Mouse (Mus musculus): ENCODE measurements around the gene Trnp1. TPM values are rescaled to one million over a fixed set of nuclear protein-coding genes. Genes with fewer than 3 reads are reported as not detected.

Trnp1 gene
- polyA plus RNA-seq, 1 experiment = 128 TPM

DNA sequence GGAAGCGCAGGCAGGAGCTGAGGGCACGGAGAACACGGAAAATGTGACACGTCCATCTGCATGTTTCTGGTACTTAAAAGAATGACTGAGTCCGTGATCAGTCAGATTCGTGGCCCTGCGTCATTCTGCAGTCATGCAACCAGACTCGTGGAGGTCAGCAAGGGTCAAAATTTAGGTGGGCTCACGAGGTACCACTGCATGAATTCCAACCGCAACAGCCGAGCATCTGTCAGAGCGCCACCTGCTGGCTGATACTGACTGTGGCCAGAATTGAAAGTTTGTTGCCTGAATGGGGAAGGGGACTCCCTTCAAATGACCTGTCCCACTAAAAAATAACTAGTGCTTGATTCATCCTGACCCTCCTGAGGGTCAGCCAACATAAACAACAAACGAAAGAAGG, 48.6 kb downstream of the Trnp1 start:
- TF ChIP-seq CTCF (IDR thresholded peaks at IDR 0.05; ENCODE audit: extremely low read depth, insufficient read depth, low read length) = peak; percentile 82
- no peak for TF ChIP-seq POLR2A (IDR thresholded peaks at IDR 0.05; ENCODE audit: extremely low read depth, insufficient read depth, low read length)
- Histone ChIP-seq H3K4me1 (ENCODE audit: control insufficient read depth, insufficient read depth, low read length) (no peaks in the 10 kb centered on the region), H3K4me3 (ENCODE audit: insufficient read depth, low read length) (no peak overlapping the region), H3K27ac (ENCODE audit: insufficient read depth, low read length) (no peak overlapping the region)

DNA sequence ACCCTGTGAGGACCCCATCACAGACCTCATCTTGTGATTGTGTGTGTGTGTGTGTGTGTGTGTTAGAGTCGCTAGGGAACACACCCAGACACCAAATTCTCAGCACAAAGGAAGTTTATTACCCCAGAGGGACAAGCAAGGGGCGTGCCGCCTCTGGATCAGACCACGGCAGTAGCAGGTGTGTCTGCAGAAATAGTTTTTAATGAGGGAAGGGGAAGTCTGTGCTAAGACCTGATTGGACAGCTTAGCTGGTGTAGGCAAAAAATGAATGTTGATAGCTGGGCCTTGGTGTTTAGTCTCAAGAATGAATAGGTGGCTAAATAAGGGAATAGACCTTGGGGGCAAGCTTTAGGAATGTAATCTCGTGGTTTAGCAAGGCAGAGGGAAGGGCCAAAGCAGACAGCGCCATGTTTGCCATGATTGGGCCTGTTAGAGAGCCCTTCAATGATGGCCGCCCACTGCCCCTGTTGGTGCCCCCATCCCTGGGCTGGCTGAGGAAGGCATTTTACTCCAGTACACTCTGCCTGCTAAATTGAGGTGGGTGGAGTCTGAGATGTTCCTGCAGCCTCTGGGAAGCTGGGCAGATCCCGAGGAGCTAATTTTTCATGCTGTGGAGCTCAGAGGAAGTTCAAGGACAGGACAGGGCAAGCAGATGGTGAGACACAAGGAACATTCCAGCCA, 49.5 kb downstream of the Trnp1 start:
- TF ChIP-seq CTCF (IDR thresholded peaks at IDR 0.05; ENCODE audit: extremely low read depth, insufficient read depth, low read length) (no peak), POLR2A (IDR thresholded peaks at IDR 0.05; ENCODE audit: extremely low read depth, insufficient read depth, low read length) (no peak)
- no peak overlapping the region for H3K27ac ChIP-seq (ENCODE audit: insufficient read depth, low read length)
- H3K4me1 ChIP-seq (ENCODE audit: control insufficient read depth, insufficient read depth, low read length) = no peaks in the 10 kb centered on the region
- H3K4me3 ChIP-seq (ENCODE audit: insufficient read depth, low read length) = no peak overlapping the region

DNA sequence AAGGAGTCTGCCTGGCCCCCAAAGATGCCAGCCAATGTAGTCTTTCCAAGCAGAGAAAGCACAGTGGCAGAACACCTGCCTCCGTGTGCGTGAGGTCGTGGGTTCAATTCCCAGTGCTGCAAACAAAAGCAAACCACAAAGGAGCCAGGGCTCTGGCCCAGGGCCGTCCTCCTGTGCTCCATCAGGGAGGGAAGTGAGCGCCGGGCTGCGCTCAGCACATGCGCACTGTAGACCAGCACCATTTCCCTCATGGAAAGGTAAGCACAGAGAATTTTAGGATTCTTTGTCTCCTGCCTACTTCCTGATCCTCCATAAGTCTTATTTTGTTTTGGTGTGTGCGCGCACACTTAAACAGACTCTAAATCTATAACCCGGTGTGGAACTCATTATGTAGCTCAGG, 50.4 kb downstream of the Trnp1 start:
- TF ChIP-seq CTCF (IDR thresholded peaks at IDR 0.05; ENCODE audit: extremely low read depth, insufficient read depth, low read length) (no peak), POLR2A (IDR thresholded peaks at IDR 0.05; ENCODE audit: extremely low read depth, insufficient read depth, low read length) (no peak)
- Histone ChIP-seq H3K4me3 (ENCODE audit: insufficient read depth, low read length) (no peak overlapping the region), H3K27ac (ENCODE audit: insufficient read depth, low read length) (no peak overlapping the region), H3K4me1 (ENCODE audit: control insufficient read depth, insufficient read depth, low read length) (no peaks in the 10 kb centered on the region)

DNA sequence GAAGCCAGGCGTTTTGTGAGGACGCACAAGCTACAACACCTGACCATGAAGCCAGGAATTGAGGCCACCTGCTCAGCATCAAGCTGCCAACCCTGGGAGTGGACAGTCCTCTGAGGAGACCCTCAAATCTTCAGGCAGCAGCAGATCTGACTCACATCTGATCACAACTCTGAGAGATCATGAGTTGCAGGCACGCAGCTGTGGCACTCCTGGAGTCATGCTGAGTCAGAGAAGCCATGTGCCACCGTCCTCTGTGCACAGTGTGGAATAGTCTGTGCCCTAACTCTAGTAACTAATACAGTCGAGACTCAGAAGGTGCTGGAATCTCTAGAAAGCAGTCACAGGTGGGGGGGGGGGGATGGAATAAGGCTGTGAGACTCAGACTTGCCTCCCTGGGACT, 51.0 kb downstream of the Trnp1 start:
- H3K27ac ChIP-seq (ENCODE audit: insufficient read depth, low read length) = no peak overlapping the region
- no peaks in the 10 kb centered on the region for H3K4me1 ChIP-seq (ENCODE audit: control insufficient read depth, insufficient read depth, low read length)
- no peak for TF ChIP-seq POLR2A (IDR thresholded peaks at IDR 0.05; ENCODE audit: extremely low read depth, insufficient read depth, low read length)
- no peak overlapping the region for H3K4me3 ChIP-seq (ENCODE audit: insufficient read depth, low read length)

DNA sequence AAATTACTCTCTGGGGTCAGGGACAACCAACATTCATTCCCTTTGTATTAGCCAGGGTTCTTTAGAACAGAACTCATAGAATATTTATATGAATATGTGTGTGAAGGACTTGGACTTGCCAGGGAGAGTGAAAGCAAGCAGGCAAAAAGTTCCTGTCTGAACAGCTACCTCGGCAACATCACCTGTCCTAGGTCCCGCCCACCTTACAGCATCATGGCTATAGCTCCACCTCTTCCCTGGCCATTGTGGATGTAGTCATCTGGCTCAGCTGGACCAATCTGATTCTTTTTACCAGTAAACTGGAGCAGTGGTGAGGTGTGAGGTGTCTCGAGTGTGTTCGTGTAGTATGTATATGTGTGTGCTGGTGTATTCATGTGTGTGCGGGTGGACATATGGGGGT, 52.6 kb downstream of the Trnp1 start:
- Histone ChIP-seq H3K27ac (ENCODE audit: insufficient read depth, low read length) (no peak overlapping the region), H3K4me1 (ENCODE audit: control insufficient read depth, insufficient read depth, low read length) (no peaks in the 10 kb centered on the region), H3K4me3 (ENCODE audit: insufficient read depth, low read length) (no peak overlapping the region)
- TF ChIP-seq POLR2A (IDR thresholded peaks at IDR 0.05; ENCODE audit: extremely low read depth, insufficient read depth, low read length) = no peak
- no peak for TF ChIP-seq CTCF (IDR thresholded peaks at IDR 0.05; ENCODE audit: extremely low read depth, insufficient read depth, low read length)

DNA sequence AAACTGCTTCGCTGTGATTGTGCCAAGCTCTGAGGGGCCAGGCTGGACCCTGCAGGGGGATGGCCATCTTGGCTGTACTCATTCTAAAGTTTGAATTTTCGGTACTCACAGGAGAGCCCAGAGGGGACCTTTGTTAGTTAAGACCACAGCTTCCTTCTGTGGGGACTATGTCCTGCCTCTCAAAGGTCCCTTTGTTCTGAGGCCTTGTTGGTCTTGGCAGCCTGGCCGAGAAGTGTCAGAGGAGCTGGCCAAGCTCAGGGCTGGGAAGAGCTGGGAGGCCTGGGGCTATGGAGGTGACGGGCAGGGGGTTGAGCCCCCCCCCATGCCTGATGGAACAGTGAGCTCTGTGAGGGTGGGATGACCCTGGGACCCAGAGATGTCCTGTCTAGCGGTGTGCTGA, 55.3 kb downstream of the Trnp1 start:
- no peak for TF ChIP-seq CTCF (IDR thresholded peaks at IDR 0.05; ENCODE audit: extremely low read depth, insufficient read depth, low read length)
- TF ChIP-seq POLR2A (IDR thresholded peaks at IDR 0.05; ENCODE audit: extremely low read depth, insufficient read depth, low read length) = no peak
- no peak overlapping the region for H3K4me3 ChIP-seq (ENCODE audit: insufficient read depth, low read length)
- H3K4me1 ChIP-seq (ENCODE audit: control insufficient read depth, insufficient read depth, low read length) = 0 out of 2 replicates have a peak, but pooled peaks cover 2% of the 10 kb centered on the region
- no peak overlapping the region for H3K27ac ChIP-seq (ENCODE audit: insufficient read depth, low read length)

DNA sequence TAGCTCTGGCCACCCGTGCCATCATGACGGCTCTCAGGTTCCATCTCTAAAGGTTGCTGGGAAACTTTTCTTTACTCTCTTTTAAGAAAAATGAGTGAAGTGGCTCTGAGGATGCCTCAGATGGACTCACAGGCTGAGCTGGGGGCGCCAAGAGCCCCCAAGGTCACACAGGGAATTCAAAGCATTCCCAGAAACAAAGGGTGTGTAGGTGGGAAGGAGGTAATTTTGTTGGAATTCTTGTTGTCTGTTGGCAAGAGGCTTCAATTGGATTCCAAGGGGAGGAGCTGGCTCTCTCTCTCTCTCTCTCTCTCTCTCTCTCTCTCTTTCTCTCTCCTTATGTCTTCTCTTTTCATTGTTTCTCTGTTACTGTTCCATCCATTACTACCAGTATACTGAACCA, 56.2 kb downstream of the Trnp1 start:
- 0 out of 2 replicates have a peak, but pooled peaks cover 2% of the 10 kb centered on the region for H3K4me1 ChIP-seq (ENCODE audit: control insufficient read depth, insufficient read depth, low read length)
- TF ChIP-seq POLR2A (IDR thresholded peaks at IDR 0.05; ENCODE audit: extremely low read depth, insufficient read depth, low read length) = no peak
- no peak overlapping the region for H3K27ac ChIP-seq (ENCODE audit: insufficient read depth, low read length)
- H3K4me3 ChIP-seq (ENCODE audit: insufficient read depth, low read length) = no peak overlapping the region

Other genes with a start within 250 kb of the Trnp1 start
- gene Sytl1, start 235.4 kb downstream of the Trnp1 start, polyA plus RNA-seq (2012; rRNA removed) = 2.7 and 3.1 TPM in 2 replicates
- gene Tmem222, start 220.8 kb downstream of the Trnp1 start, polyA plus RNA-seq (2012; rRNA removed) = 173 and 175 TPM in 2 replicates
- gene Wdtc1, start 145.1 kb downstream of the Trnp1 start, polyA plus RNA-seq (2012; rRNA removed) = 46.6 and 49.1 TPM in 2 replicates
- gene Slc9a1, start 128.8 kb downstream of the Trnp1 start, polyA plus RNA-seq (2012; rRNA removed) = 35.2 and 36.1 TPM in 2 replicates
- gene Tent5b, start 18.4 kb downstream of the Trnp1 start, polyA plus RNA-seq (2012; rRNA removed) = 0.04 and 0.06 TPM in 2 replicates
- 0.08 and 0.13 TPM in 2 replicates for gene Kdf1, start 20.4 kb upstream of the Trnp1 start, polyA plus RNA-seq (2012; rRNA removed)
- gene Nudc, start 47.4 kb upstream of the Trnp1 start, polyA plus RNA-seq (2012; rRNA removed) = 184 and 202 TPM in 2 replicates
- not detected in 2 replicates for gene Nr0b2, start 54.8 kb upstream of the Trnp1 start, polyA plus RNA-seq (2012; rRNA removed)
- 6.3 and 7.6 TPM in 2 replicates for gene Gpatch3, start 76.2 kb upstream of the Trnp1 start, polyA plus RNA-seq (2012; rRNA removed)
- 19.4 and 22.2 TPM in 2 replicates for gene Gpn2, start 85.8 kb upstream of the Trnp1 start, polyA plus RNA-seq (2012; rRNA removed)
- 2.1 and 2.6 TPM in 2 replicates for gene Sfn, start 103.6 kb upstream of the Trnp1 start, polyA plus RNA-seq (2012; rRNA removed)
- 36.8 and 38.4 TPM in 2 replicates for gene Zdhhc18, start 151.6 kb upstream of the Trnp1 start, polyA plus RNA-seq (2012; rRNA removed)
- 6.6 and 7.4 TPM in 2 replicates for gene Pigv, start 174.1 kb upstream of the Trnp1 start, polyA plus RNA-seq (2012; rRNA removed)

Measured in cortical plate, adult 2 months (tissue).